Mouse (Mus musculus) large intestine, adult 2 months (tissue): ENCODE data around the gene Tmem262. TPM values are rescaled to one million over a fixed set of nuclear protein-coding genes. Genes with fewer than 3 reads are reported as not detected.
A peak's percentile ranks its signal among the peaks of the same experiment; 100 is the strongest.

ENCODE experiments used
- DNase-seq: peaks from one replicate; pipeline ENCODE4 v3.0.0-alpha.2; 2012; ENCODE audit warnings: low read depth, low spot score
- WGBS: fragments of 180-500 bp; shearing (Covaris S2); methylation state at CpG from one replicate; pipeline ENCODE4 v1.1.7; 2018; 5-methylcytosine and 5-hydroxymethylcytosine counted together
- polyA plus RNA-seq: library from polyadenylated mRNA; depleted of rRNA; stranded (reverse); fragments of >200 nt; gene quantifications from 2 replicates; pipeline ENCODE4 v1.2.3, GENCODE M21; 2012

Gene Tmem262
- polyA plus RNA-seq, 1 experiment: 0.37 TPM

DNA sequence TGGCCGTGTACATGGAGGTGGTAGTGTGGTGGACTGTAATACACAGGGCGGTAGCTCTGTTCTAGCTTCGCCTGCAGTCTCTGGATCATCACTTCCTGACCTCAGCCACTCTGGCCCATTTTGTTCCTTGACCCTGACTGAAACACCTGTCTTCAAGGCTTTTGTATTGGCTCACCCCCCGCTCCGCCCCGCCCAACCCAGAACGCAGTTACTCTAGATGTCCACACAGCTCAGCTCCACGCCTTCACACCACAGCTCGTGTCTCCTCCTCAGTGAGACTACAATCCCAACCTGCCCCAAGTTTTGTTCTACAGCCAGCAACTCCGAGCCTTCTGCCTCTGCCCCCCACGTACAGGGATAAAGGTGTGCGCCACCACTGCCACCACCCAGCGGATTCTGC, 9.0 kb downstream of the Tmem262 start:
- DNase-seq: no peak
- WGBS: 71% methylated on average over 13 of the region's 13 CpGs

- no peak for DNase-seq
- 93% methylated on average over 7 of the region's 7 CpGs for WGBS
These were observed 14.3 kb downstream of the Tmem262 start, which contains the start of gene AC131692.1 for GRCm38 (mm10) chr19:6094119-6094518. TSS of gene AC131692.1 (plus strand) at chr19:6094419.

DNA sequence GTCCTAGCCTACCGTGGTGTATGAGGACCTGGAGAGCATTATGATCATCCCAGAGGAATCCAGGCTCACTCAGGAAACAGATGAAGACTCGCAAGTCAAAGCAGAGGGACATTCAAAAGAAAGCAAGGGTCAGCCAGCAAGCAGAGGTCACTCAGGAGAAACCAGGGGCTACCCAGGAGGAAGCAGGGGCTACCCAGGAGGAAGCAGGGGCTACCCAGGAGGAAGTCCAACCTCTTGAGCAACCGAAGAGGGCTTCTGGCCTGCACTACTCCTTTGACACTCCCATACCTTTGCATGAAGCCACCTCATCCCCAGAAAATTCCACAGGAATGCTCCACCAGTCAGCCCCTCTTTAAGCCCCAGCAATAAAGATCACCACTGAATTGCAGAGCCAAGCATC, 18.0 kb downstream of the Tmem262 start:
- 82% methylated on average over 3 of the region's 3 CpGs for WGBS
- no peak for DNase-seq

- DNase-seq: no peak
- WGBS: 78% methylated on average over 6 of the region's 6 CpGs
These were observed 21.4 kb downstream of the Tmem262 start for GRCm38 (mm10) chr19:6101186-6101585.

DNA sequence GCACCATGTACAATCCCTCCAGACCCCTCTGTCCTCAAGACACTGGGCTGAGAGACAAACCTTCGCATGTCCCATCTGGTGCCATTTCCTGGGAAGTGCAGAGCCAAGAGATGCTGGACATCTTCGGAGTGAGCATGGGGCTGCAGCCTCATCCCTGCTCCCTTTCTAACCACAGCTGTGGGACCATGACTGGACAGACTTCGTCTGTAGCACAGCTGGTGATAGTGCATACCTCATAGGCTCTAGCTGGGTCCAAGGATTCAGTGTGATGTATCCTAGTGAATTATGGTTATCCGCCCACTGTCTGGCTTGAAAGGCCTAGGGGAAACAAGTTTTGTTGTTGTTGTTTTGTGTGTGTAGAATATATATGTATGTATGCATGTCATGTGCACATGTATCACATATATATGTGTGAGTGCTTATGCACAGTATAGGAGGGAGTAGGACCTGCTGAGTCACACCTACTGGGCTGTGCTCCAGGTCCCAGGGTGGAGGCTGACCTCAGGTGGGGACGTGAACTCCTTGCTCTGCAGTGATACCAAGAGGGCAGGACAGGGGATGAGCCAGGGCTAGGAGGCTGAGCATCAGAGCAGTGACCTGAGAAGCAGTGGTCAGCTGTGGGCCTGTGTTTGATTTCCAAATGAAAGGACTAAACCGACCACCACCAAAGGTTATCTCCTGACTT, 22.5 kb downstream of the Tmem262 start:
- no peak for DNase-seq
- 71% methylated on average over 6 of the region's 6 CpGs for WGBS

GRCm38 (mm10) chr19:6104476-6104875, 24.6 kb downstream of the Tmem262 start:
- no peak for DNase-seq
- 15% methylated on average over 4 of the region's 4 CpGs for WGBS

DNA sequence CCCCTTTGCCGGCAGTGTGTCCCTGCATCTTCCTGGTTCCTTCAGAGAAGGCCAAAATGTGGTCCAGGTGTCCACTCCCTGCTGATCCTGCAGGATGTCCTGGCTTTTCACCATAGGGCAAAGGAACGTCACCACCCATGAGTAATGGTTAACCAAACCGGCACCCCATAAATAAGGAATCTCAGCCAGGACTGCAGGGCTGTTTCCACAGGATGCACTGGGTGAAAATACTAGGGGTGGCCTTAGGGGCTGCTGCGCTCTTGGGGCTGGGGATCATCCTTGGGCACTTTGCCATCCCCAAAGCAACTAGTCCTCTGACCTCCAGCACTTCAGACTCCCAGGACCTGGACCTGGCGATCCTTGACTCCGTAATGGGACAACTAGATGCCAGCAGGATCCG, 25.8 kb downstream of the Tmem262 start, which contains the start of gene Naaladl1:
Gene Naaladl1, plus strand, starts transcription at position 197 of the 400 bp plus-strand sequence.
- whole genome bisulfite sequencing: 41% methylated on average over 7 of the region's 7 CpGs
- DNase-seq: no peak

DNA sequence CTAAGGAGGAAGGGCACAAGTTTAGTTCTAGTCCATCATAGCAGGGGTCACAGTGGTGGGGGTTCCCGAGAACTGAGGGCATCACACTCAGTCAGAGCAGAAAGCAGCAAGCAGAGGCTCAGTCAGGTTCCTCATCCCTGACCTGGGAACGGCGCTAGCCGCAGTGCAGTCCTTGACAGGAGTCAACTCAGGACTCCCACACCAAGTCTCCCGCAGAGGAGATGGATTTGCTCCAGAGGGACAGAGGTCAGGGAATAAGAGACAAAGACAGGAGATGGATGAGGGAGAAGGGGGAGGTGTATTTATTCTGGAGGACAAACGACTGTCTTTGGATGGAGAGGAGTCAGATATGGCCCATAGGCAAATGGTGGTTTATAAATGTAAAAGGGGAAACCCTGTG, 33.3 kb downstream of the Tmem262 start:
- WGBS: 68% methylated on average over 6 of the region's 6 CpGs
- DNase-seq: no peak

GRCm38 (mm10) chr19:6116113-6116850, 36.4 kb downstream of the Tmem262 start:
- DNase-seq: no peak
- WGBS: 87% methylated on average over 15 of the region's 15 CpGs

GRCm38 (mm10) chr19:6117346-6117985, 37.6 kb downstream of the Tmem262 start:
- DNase-seq: no peak
- WGBS: 1% methylated on average over 32 of the region's 32 CpGs

DNA sequence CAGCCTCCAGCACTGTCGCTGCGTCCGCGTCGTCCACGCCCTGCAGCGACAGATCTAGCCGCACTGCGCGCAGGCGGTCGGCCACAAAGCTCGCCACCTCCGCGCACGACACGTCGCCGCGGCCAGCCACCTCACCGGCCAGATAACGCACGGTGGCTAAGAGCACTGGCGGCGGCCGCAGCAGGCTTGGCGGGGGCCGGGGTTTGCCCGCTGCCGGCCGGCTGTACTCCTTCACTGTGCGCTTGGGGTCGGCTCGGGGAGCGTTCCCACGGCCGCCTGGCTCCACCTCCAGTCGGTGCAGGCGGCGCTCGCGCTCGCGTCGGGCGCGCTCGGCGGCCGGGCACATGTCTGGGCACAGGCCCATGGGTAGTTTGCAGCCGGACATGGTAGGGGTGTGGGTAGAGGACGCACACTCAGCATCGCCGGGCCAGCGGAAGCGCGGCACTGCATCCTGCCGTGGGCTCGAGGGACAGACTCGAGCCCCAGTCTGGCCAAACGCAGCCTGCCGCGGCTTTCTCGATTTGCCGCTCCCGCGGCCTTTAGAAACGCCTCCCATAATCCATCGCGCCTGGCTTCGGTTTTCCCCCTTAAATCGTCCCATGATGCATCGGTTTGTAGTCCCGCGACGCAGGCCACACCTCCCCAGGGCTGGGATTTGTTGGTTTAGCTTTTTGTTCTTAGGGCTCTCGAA, 38.3 kb downstream of the Tmem262 start, which contains the start of gene Sac3d1:
Gene Sac3d1, minus strand, starts transcription at position 665 of the 691 bp plus-strand sequence.
- no peak for DNase-seq
- under 1% methylated on average over 77 of the region's 77 CpGs for WGBS

- 2% methylated on average over 8 of the region's 8 CpGs for WGBS
- DNase-seq: no peak
These were observed 38.9 kb downstream of the Tmem262 start for GRCm38 (mm10) chr19:6118677-6119185.

DNA sequence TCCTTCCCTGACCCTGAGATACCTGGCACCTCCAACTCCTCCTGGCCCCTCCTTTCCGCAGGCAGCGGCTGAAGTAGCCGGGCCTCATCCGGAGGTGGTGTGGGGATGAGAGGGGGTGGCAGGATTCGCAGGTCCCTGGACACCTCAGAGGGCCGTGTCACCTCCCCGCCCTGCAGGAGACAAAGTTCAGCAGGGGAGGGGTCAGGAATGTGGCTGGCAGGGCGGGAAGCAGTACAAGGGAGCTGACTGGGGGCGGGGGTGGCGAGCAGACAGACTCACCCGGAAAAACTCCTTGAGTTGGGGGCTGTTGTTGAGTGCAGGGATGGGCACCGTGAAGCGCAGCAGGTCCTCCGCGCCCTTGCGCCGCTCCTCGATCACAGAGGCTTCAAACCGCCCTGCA, 41.9 kb downstream of the Tmem262 start:
- 53% methylated on average over 19 of the region's 19 CpGs for WGBS

GRCm38 (mm10) chr19:6123330-6123729, 43.5 kb downstream of the Tmem262 start:
- WGBS: 39% methylated on average over 8 of the region's 8 CpGs
- no peak for DNase-seq

More for the DNA sequence above, 41.9 kb downstream of the Tmem262 start:
- DNase-seq: no peak

GRCm38 (mm10) chr19:6124898-6125297, 45.1 kb downstream of the Tmem262 start:
- no peak for DNase-seq
- 68% methylated on average over 2 of the region's 2 CpGs for WGBS

GRCm38 (mm10) chr19:6126289-6126688, 46.5 kb downstream of the Tmem262 start:
- no peak for DNase-seq
- WGBS: 20% methylated on average over 4 of the region's 4 CpGs

- DNase-seq: no peak
- WGBS: 26% methylated on average over 10 of the region's 10 CpGs
These were observed 47.2 kb downstream of the Tmem262 start for GRCm38 (mm10) chr19:6126789-6127580.

- under 1% methylated on average over 32 of the region's 32 CpGs for WGBS
- DNase-seq: peak; percentile 93
These were observed 48.0 kb downstream of the Tmem262 start, which contains the start of gene Snx15 for GRCm38 (mm10) chr19:6127760-6128341. TSS of gene Snx15 (minus strand) at chr19:6128304.
